Mouse (Mus musculus) lung, adult 2 months (tissue): ENCODE data around the gene Wipf1.
A peak's percentile ranks its signal among the peaks of the same experiment; 100 is the strongest.

Experiments used
- CTCF ChIP-seq: fragments of 200-500 bp; IDR thresholded peaks from 2 replicates; pipeline ENCODE4 v1.5.1; 2011; ENCODE audit warnings: mild to moderate bottlenecking, low read length, control low read depth; ENCODE audit not compliant: insufficient read depth
- POLR2A ChIP-seq: fragments of 200-500 bp; IDR thresholded peaks from 2 replicates; pipeline ENCODE4 v1.6.1; 2011; ENCODE audit warnings: low read depth, mild to moderate bottlenecking, control low read depth, low read length, borderline replicate concordance; ENCODE audit errors: extremely low read depth

DNA sequence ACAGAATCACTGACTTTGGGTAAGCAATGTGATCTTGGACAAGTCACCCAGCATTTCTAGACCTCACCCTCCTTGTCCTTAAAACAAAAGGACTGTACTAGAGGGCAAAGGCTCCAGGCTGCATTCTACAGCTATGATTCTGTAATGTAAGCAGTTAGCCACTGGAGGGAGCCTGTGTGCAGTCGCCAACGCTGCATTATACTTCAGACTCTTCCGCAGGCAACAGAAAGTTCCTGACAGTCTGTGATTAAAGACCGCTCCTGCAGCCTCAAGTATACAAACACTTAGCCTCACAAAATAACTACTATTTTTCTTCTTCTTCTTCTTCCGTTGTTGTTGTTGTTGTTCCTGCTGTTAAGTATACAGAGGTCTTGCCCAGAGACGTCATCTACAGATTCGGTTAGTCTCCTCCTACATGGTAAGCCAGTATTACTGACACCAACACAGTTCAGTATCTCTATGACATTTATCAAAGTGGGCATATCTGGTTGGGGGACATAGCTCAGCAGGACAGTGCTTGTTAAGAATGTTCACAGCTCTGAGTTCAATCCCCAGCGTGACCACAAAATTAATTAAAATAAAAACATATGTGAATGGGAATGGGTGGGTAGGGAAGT lies 37.6 kb upstream of the Wipf1 start:
- TF ChIP-seq POLR2A (no peak), CTCF (peak; percentile 93)
